Mouse (Mus musculus) Muller cell, postnatal 12 days (primary cell): ENCODE measurements around the gene Smpdl3b.
"Not testable (repeated sequence)": the region's sequence is repeated elsewhere in the genome, so short reads cannot be mapped to it uniquely, and the experiment has no call there.

Experiments
- DNase-seq: peaks from one replicate; pipeline ENCODE4 v3.0.0-alpha.2; 2015; ENCODE audit errors: inconsistent ontology term

Gene Smpdl3b

GRCm38 (mm10) chr4:132756974-132757373 is at the start of gene Smpdl3b:
TSS of gene Smpdl3b (minus strand) at chr4:132757252.
- peak; percentile 79 for DNase-seq

- DNase-seq, result no peak
Observed at GRCm38 (mm10) chr4:132806620-132807191, 49.7 kb upstream of the Smpdl3b start.

- no peak for DNase-seq
Observed at GRCm38 (mm10) chr4:132805599-132806197, 48.6 kb upstream of the Smpdl3b start.

DNA sequence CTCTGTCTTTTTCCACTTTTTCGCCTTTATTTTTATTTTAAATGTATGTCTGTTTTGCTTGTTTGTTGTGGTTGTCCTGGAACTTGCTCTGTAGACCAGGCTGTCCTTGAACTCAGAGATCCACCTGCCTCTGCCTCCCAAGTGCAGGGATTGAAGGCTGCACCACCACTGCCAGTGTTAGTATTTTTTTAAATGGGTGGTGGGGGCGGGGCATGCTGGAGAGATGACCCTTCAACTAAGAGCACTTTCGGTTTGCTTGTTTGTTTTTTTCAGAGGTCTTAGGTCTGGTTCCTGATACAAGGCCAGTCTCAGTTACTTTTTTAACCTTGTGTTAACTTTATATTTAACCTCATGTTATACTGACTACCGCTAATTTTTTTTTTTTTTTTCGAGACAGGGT is 48.1 kb upstream of the Smpdl3b start:
- DNase-seq, result no peak

DNA sequence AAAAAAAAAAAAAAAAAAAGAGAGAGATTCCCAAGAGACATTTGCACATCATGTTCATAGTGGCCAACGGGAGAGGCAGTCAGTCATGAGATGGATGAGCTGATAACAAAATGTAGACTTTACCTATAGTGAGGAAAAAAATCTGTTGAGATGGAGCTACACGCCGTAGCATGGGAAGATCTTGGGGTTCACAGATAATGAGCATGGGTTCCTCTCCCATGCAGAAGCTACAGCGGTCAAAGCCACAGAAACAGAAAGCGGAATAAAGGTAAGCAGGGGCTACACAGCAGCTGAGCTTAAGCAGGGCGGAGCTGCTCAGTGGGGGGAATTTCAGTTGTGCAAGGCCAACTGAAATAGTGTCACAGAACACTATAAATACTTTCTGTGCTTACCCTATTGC is 47.3 kb upstream of the Smpdl3b start:
- DNase-seq, result no peak

DNA sequence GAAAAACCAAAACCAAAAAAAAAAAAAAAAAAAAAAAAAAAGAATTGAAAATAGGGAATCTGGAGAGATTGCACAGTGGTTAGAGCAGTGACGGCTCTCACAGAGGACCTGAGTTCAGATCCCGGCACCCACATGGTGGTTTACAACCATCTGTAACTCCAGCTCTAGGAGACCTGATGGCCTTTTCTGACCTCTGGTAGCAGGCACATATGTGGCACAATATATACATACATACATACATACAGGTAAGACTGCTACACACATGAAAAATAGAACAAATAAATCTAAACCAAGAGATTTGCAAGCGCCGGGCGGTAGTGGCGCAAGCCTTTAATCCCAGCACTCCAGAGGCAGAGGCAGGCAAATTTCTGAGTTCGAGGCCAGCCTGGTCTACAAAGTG is 46.8 kb upstream of the Smpdl3b start:
- no peak for DNase-seq

DNA sequence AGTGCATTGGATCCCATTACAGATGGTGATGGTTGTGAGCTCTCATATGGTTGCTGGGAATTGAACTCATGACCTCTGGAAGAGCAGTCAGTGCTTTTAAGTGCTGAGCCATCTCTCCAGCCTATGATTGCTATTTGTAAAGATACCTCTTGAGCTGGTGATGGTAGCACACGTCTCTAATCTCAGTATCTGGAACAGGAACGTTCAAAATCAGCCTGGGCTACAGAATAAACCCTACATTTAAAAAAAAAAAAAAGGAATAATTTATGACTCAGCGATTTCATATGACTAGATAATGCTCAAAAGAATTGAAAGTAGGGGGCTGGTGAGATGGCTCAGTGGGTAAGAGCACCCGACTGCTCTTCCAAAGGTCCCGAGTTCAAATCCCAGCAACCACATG is 46.2 kb upstream of the Smpdl3b start:
- DNase-seq, result no peak

DNA sequence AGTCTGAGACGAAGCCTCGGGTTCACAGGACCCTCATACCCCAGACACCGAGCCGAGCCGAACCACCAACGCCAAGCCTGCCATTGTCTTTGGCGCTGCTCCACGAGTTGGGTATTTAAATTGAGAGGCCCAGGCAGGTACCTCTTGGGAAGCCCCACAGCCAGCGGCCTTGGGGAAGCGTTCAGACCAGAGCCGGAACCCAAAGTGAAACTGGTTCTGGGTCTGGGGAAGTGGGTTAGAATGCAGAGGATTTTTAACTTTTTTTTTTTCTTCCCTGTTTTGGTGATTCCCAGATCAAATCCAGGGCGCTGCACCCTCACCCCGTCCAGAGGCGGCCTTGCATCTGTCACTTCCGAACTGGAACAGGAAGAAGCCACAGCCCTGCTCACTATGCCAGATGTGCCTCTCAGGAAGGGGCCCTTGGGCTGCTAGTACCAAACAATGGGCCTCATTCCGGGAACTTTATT is 45.2 kb upstream of the Smpdl3b start:
- no peak for DNase-seq

DNA sequence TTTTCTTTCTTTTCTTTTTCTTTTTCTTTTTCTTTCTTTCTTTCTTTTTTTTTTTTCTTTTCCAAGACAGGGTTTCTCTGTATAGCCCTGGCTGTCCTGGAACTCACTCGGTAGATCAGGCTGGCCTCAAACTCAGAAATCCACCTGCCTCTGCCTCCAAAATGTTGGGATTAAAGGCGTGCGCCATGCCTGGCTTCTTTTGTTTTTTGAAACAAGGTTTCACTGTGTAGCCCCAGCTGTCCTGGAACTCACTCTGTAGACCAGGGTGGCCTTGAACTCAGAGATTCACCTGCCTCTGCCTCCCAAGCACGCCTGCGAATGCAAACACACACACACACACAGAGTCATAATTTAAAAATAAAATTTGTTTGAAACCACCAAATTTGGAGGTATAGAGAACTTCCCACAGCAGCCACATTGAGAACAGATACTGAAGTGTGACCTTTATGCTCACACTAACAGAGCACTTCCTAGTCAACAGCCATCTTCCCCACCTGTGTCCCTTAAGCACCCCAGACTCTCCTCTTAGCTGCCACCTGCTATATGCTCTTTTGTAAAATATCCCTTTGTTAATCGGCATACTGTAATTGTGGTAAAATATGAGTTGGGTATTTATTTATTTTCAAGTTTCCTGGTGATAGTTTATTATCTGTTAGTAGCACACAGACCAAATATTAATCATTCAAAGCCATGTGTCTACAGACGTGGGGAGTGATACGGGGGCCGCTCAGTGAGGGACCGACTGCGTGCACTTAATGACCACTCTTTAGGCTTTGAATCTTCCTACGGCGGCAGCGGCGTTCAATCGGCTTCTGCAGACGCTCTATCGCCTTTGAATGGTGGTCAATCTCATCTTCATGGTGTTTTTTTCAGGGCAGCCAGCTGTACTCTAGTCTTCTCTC is 44.4 kb upstream of the Smpdl3b start:
- DNase-seq, result no peak

DNA sequence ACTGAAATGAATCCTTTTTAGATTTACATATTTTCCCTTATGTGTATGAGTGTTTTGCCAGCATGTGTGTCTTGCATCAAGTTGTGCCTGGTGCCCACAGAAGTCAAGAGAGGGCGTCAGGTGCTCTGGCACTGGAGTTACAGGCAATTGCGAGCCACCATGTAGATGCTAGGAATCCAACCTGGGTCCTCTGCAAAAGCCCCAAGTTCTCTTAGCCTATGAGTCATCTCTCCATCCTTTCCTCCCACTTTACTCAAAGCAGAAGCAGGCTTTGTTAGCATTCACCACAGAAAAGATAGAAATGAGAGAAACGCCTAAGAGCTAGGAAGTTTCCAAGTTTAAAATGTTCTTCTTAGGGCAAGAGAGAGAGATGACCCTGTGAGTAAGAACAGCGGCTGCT is 42.8 kb upstream of the Smpdl3b start:
- no peak for DNase-seq

GRCm38 (mm10) chr4:132798666-132799065 is 41.6 kb upstream of the Smpdl3b start:
- not testable (repeated sequence) for DNase-seq

DNA sequence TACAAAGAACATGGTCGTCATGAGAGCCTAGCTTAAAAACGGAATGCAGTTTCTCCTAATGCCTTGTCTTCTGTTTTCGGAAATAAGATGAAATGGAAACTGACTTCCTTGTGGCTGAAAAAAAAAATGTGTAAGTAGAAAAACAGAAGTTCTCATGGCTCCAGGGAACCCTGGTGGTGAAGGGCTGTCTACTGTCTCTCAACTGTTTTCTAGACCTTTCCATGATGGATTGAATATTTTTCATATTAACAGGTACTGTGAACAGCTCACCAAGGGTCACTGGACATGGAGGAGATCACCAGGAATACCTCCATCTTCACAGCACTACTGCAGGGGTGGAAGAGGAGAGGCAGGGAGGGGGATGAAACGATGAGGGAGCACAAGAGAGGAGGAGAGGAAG is 41.0 kb upstream of the Smpdl3b start:
- no peak for DNase-seq

GRCm38 (mm10) chr4:132797461-132797860 is 40.4 kb upstream of the Smpdl3b start:
- no peak for DNase-seq

DNA sequence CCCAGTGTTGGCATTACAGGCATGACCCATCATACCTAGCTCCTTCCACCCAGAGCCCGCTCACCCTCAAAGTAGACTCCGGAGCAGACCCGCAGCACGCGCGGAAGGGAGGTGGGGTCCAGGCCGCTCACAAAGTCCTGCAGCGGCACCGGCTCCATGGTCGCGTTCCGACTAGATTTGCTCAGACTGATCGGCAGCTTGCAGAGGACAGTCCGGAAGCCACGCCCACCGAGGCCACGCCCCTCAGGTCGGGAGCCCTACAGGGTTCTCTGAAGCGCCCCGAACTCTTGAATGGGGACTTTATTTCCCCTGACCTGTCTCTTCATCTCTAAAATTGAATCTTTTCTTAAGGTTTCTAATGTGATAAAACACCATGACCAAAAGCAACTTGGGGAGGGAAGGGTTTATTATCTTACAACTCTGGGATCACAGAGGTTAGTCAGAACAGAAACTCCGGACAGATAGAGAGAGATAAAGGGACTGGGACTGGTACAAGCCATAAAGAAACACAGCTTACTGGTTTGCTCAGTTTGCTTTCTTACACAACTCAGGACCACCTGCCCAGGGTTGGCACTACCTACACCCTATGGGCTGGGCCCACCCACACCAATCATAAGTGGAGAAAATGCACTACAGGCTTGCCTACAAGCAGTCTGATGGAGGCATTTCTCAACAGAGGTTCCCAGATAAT is 39.3 kb upstream of the Smpdl3b start, which contains the start of gene Themis2:
Themis2 (minus strand) TSS at position 192 of the 691 bp plus-strand sequence.
- peak; percentile 68 for DNase-seq

- no peak for DNase-seq
Observed at GRCm38 (mm10) chr4:132795171-132795570, 38.1 kb upstream of the Smpdl3b start.

GRCm38 (mm10) chr4:132794760-132795159 is 37.7 kb upstream of the Smpdl3b start:
- no peak for DNase-seq

GRCm38 (mm10) chr4:132794028-132794427 is 37.0 kb upstream of the Smpdl3b start:
- DNase-seq, result no peak

DNA sequence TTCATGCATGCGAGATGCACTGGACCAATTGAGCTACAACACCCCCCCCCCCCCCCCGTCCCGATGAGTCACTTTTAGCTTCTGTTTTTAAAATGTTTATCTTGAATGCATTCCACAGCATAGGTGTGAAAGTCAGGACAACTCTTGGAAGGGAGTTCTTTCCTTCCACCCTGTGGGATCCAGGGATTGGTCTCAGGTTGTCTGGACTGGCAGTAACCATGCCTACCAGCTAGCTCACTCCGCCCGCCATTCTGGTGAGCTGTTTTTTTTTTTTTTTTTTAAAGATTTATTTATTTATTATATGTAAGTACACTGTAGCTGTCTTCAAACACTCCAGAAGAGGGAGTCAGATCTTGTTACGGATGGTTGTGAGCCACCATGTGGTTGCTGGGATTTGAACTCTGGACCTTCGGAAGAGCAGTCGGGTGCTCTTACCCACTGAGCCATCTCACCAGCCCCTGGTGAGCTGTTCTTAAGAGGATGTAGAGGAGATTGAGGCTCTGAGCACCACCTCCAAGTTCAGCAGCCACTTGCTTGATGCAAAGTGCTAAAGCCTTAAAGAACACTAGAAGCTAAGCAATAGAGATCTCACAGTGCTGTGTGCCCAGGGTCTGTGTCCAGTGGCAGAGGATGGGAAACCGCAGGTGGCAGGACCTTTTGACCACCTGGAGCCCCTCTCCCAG is 36.4 kb upstream of the Smpdl3b start:
- DNase-seq, result not testable (repeated sequence)

GRCm38 (mm10) chr4:132789731-132790130 is 32.7 kb upstream of the Smpdl3b start:
- DNase-seq, result no peak

DNA sequence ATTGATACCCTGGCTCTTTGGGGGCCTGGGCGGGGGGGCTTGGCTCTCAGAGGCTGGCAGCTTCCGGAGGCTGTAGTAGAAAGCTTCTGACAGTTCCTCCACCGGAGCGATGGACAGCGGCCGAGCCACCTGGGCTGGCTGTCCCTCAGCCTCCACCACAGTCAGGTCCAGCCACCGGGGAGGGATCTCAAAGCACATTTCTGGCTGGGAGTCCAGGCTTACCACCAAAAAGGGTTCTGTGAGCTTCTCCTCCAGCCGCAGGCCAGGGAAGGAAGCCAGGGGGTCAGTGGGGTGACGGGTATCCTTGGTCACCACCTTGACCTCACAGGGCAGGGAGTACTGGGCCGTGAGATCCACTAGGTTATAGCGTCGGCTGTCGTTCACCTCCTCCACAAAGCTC is 28.2 kb upstream of the Smpdl3b start:
- no peak for DNase-seq

DNA sequence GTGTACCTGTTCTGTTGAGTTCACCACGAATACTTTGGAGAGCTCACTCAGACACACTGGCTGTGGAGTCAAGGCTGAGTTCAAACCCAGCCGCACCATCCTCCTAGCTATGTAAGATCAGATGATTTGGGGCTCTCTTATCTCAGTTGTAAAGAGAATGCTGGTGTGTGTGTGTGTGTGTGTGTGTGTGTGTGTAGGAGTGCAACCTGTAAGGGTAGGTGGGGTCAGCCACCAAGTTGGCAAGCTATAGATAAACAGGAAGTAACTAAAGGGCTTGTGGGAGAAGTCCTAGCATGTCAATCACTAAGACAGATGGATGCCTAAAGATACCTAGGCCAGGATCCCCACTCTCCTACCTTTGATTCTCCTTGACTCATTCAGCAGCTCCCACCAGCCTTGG is 26.7 kb upstream of the Smpdl3b start:
- no peak for DNase-seq
